Mouse (Mus musculus) brain, embryonic 14.5 days (tissue): Measurements from ENCODE around the gene Dnlz.

Source experiments
- CTCF ChIP-seq: fragments of 200-500 bp; IDR thresholded peaks from 2 replicates; pipeline ENCODE4 v1.5.1; 2012; ENCODE audit warnings: inconsistent platforms, mild to moderate bottlenecking, moderate library complexity, borderline replicate concordance; ENCODE audit not compliant: insufficient read depth, insufficient read length; ENCODE audit errors: extremely low read depth
- POLR2A ChIP-seq: fragments of 200-500 bp; IDR thresholded peaks from 2 replicates; pipeline ENCODE4 v1.6.1; 2012; ENCODE audit warnings: mild to moderate bottlenecking, inconsistent platforms, borderline replicate concordance; ENCODE audit not compliant: poor library complexity, insufficient read depth, insufficient read length, severe bottlenecking; ENCODE audit errors: extremely low read depth

- TF ChIP-seq CTCF (no peak), POLR2A (no peak)
Observed at GRCm38 (mm10) chr2:26368572-26368971, 16.7 kb upstream of the Dnlz start.
